Mouse (Mus musculus) splenic B cell, adult 2 months (primary cell): ENCODE data around the gene Ciz1.

ENCODE experiments used
- DNase-seq: peaks from one replicate; pipeline ENCODE4 v3.0.0-alpha.2; 2011; ENCODE audit warnings: low read depth, low spot score
- H3K27me3 ChIP-seq: 2 replicates; pipeline ENCODE4 v1.6.1; 2012; ENCODE audit warnings: mild to moderate bottlenecking, low read length, moderate library complexity, mixed read lengths; ENCODE audit not compliant: control insufficient read depth, poor library complexity, insufficient read depth, severe bottlenecking
- H3K36me3 ChIP-seq: 2 replicates; pipeline ENCODE4 v1.6.1; 2012; ENCODE audit warnings: mild to moderate bottlenecking, low read length, moderate library complexity, mixed read lengths; ENCODE audit not compliant: control insufficient read depth, poor library complexity, insufficient read depth, severe bottlenecking

Gene Ciz1

GRCm38 (mm10) chr2:32352151-32353006 is at the start of gene Ciz1:
Gene Ciz1, plus strand, starts transcription at chr2:32352327.
- H3K36me3 ChIP-seq: no peaks in the 10 kb centered on the region
- 0 out of 2 replicates have a peak, but pooled peaks cover 2% of the 10 kb centered on the region for H3K27me3 ChIP-seq
- peak; percentile 47 for DNase-seq

GRCm38 (mm10) chr2:32302952-32303351 is 49.2 kb upstream of the Ciz1 start:
- H3K27me3 ChIP-seq: no peaks in the 10 kb centered on the region
- peaks cover 15% of the 10 kb centered on the region for H3K36me3 ChIP-seq
- no peak for DNase-seq

- DNase-seq: peak; percentile 60
These were observed 47.8 kb upstream of the Ciz1 start for GRCm38 (mm10) chr2:32304145-32304832.

GRCm38 (mm10) chr2:32305668-32306067 is 46.5 kb upstream of the Ciz1 start:
- Histone ChIP-seq H3K36me3 (peaks cover 7% of the 10 kb centered on the region), H3K27me3 (no peaks in the 10 kb centered on the region)
- no peak for DNase-seq

More at GRCm38 (mm10) chr2:32304145-32304832, 47.8 kb upstream of the Ciz1 start:
- H3K27me3 ChIP-seq: no peaks in the 10 kb centered on the region
- peaks cover 9% of the 10 kb centered on the region for H3K36me3 ChIP-seq

GRCm38 (mm10) chr2:32306176-32306575 is 46.0 kb upstream of the Ciz1 start:
- H3K36me3 ChIP-seq: peaks cover 5% of the 10 kb centered on the region
- DNase-seq: no peak
- no peaks in the 10 kb centered on the region for H3K27me3 ChIP-seq

GRCm38 (mm10) chr2:32307247-32307798 is 44.8 kb upstream of the Ciz1 start:
- no peaks in the 10 kb centered on the region for H3K27me3 ChIP-seq
- DNase-seq: no peak
- peaks cover 3% of the 10 kb centered on the region for H3K36me3 ChIP-seq

- DNase-seq: peak; percentile 77
- Histone ChIP-seq H3K27me3 (no peaks in the 10 kb centered on the region), H3K36me3 (peaks cover 2% of the 10 kb centered on the region)
These were observed 44.0 kb upstream of the Ciz1 start for GRCm38 (mm10) chr2:32307941-32308760.

GRCm38 (mm10) chr2:32308870-32309568 is 43.1 kb upstream of the Ciz1 start:
- Histone ChIP-seq H3K27me3 (no peaks in the 10 kb centered on the region), H3K36me3 (peaks cover 2% of the 10 kb centered on the region)
- DNase-seq: no peak

- no peaks in the 10 kb centered on the region for H3K27me3 ChIP-seq
- no peak for DNase-seq
- peaks cover 2% of the 10 kb centered on the region for H3K36me3 ChIP-seq
These were observed 41.9 kb upstream of the Ciz1 start for GRCm38 (mm10) chr2:32310096-32310845.

GRCm38 (mm10) chr2:32311443-32312317 is 40.4 kb upstream of the Ciz1 start:
- DNase-seq: no peak
- Histone ChIP-seq H3K36me3 (no peaks in the 10 kb centered on the region), H3K27me3 (no peaks in the 10 kb centered on the region)

GRCm38 (mm10) chr2:32312318-32312964 is 39.7 kb upstream of the Ciz1 start:
- Histone ChIP-seq H3K27me3 (no peaks in the 10 kb centered on the region), H3K36me3 (no peaks in the 10 kb centered on the region)
- peak; percentile 91 for DNase-seq

GRCm38 (mm10) chr2:32314831-32315230 is 37.3 kb upstream of the Ciz1 start:
- H3K36me3 ChIP-seq: no peaks in the 10 kb centered on the region
- no peak for DNase-seq
- no peaks in the 10 kb centered on the region; the same call in 1 of the 2 replicates for H3K27me3 ChIP-seq
